Mouse (Mus musculus): ENCODE results near the gene Ssh3. TPM values are rescaled to one million over a fixed set of nuclear protein-coding genes. Genes with fewer than 3 reads are reported as not detected.

The Ssh3 gene
- polyA plus RNA-seq, 1 experiment: 98.0 TPM

DNA sequence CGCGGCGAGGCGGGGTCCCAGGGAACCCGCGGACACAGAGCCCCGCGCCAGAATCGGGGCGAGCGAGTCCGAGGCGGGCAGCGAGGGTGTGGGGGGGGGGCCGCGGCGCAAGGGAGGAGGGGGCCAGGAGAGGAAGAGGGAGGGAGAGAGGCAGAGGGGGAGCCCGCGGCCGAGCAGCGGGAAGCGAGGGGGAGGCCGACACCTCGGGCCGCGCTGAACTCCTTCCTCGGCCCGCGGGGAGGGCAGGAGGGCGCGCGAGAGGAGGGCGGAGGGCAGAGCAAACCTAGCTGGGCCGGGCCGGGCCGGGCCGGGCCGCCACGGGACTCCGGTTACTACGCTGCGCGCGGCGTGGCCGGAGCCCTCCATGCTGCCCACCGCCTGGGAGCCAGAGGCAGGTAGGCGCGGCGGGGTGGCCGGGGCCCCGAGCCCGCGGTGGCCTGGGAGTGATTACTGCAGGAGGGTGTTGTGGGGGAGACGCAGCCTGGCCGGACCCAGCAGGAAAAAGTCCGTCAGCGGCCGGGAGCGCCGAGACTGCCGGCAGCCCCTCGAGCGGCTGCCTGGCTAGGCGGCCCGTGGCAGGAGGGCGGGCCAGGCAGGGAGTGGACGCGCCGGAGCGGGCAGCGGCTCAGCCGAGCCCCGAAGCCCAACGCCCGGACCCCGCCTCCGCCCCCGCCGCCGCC lies 54.1 kb downstream of the Ssh3 start:
- Histone ChIP-seq H3K4me1 (ENCODE audit: control insufficient read depth, insufficient read depth, low read length) (peaks cover 19% of the 10 kb centered on the region), H3K4me3 (replicated peaks; ENCODE audit: extremely low read depth, low read depth, low read length) (peak overlapping the region; percentile 63)
- under 1% methylated on average over 71 of the region's 81 CpGs for WGBS
- TF ChIP-seq CTCF (IDR thresholded peaks at IDR 0.05; ENCODE audit: insufficient read depth, low read length): no peak
- TF ChIP-seq POLR2A (IDR thresholded peaks at IDR 0.05; ENCODE audit: borderline replicate concordance, extremely low read depth, low read depth, low read length): no peak
- no peak for DNase-seq

- peak; percentile 72 for DNase-seq
- Histone ChIP-seq H3K4me1 (ENCODE audit: control insufficient read depth, insufficient read depth, low read length) (peaks cover 19% of the 10 kb centered on the region), H3K4me3 (replicated peaks; ENCODE audit: extremely low read depth, low read depth, low read length) (peak within 1 kb of the TSS; percentile 63)
- TF ChIP-seq CTCF (IDR thresholded peaks at IDR 0.05; ENCODE audit: insufficient read depth, low read length): no peak
- TF ChIP-seq POLR2A (IDR thresholded peaks at IDR 0.05; ENCODE audit: borderline replicate concordance, extremely low read depth, low read depth, low read length): 0 out of 2 replicates have a peak, but pooled peaks have one; percentile 14
- WGBS: under 1% methylated on average over 49 of the region's 49 CpGs
Measured at GRCm38 (mm10) chr19:4214071-4214770, 54.8 kb downstream of the Ssh3 start, which contains the start of the genes Clcf1 and AC109138.7. Gene Clcf1, plus strand, starts transcription at chr19:4214238. Gene AC109138.7, plus strand, starts transcription at chr19:4214357.

GRCm38 (mm10) chr19:4213524-4213974 lies 55.4 kb downstream of the Ssh3 start:
- Histone ChIP-seq H3K4me1 (ENCODE audit: control insufficient read depth, insufficient read depth, low read length) (peaks cover 19% of the 10 kb centered on the region), H3K4me3 (replicated peaks; ENCODE audit: extremely low read depth, low read depth, low read length) (peak overlapping the region; percentile 63)
- TF ChIP-seq CTCF (IDR thresholded peaks at IDR 0.05; ENCODE audit: insufficient read depth, low read length) (no peak), POLR2A (IDR thresholded peaks at IDR 0.05; ENCODE audit: borderline replicate concordance, extremely low read depth, low read depth, low read length) (no peak; the same call in 1 of the 2 replicates)
- no peak for DNase-seq
- 11% methylated on average over 9 of the region's 9 CpGs for WGBS

DNA sequence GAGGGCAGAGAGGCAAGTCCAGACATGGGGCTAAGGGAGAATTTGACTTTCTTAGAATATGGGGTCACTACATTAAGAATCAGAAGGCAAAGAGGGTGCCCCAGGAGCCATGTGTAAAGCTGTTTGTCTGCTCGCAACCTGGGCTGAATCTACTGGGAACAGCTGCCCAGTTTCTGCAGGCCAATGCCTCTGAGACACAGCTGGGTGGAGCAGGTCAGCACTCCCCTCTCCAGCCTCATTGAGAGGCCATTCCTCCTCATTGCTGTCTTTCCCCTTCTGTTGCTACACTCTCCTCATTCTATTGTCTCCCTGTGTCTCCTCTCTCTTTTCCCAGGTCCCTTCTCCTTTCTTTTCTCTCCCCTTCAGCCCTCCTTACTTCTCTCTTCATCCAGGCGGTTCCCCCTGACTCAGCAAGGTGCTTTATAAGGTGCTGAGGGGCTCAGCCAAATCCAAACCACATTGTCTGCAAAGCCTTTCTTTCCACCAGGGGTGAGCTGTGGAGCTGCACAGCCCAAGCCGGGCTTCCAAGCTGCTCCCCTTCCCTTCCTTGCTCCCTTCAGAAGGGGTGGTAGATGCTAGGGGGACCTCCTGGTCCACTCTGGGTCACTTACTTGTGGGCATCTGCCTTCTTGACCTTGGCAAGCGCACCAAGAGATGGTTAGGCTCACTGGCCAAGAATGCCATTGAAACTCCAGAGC lies 56.9 kb downstream of the Ssh3 start:
- H3K4me1 ChIP-seq (ENCODE audit: control insufficient read depth, insufficient read depth, low read length): peaks cover 18% of the 10 kb centered on the region
- DNase-seq: no peak
- H3K4me3 ChIP-seq (replicated peaks; ENCODE audit: extremely low read depth, low read depth, low read length): no peak overlapping the region
- TF ChIP-seq POLR2A (IDR thresholded peaks at IDR 0.05; ENCODE audit: borderline replicate concordance, extremely low read depth, low read depth, low read length) (no peak), CTCF (IDR thresholded peaks at IDR 0.05; ENCODE audit: insufficient read depth, low read length) (no peak)
- WGBS: 85% methylated on average over 4 of the region's 4 CpGs

Other genes with a start within 250 kb of the Ssh3 start
- 480 and 656 TPM in 2 replicates for gene Gstp1, start 231.2 kb downstream of the Ssh3 start, polyA plus RNA-seq (2012; rRNA removed)
- 47.4 and 87.8 TPM in 2 replicates for gene Gstp2, start 223.2 kb downstream of the Ssh3 start, polyA plus RNA-seq (2012; rRNA removed)
- 14.4 and 15.9 TPM in 2 replicates for gene Gstp3, start 209.6 kb downstream of the Ssh3 start, polyA plus RNA-seq (2012; rRNA removed)
- 0.86 and 0.91 TPM in 2 replicates for gene Cabp2, start 187.6 kb downstream of the Ssh3 start, polyA plus RNA-seq (2012; rRNA removed)
- gene Cdk2ap2, start 172.0 kb downstream of the Ssh3 start, polyA plus RNA-seq (2012; rRNA removed): 200 and 245 TPM in 2 replicates
- gene Pitpnm1, start 169.2 kb downstream of the Ssh3 start, polyA plus RNA-seq (2012; rRNA removed): 152 and 163 TPM in 2 replicates
- 108 and 123 TPM in 2 replicates for gene Aip, start 143.3 kb downstream of the Ssh3 start, polyA plus RNA-seq (2012; rRNA removed)
- 0.05 and 0.08 TPM in 2 replicates for gene Gpr152, start 129.4 kb downstream of the Ssh3 start, polyA plus RNA-seq (2012; rRNA removed)
- gene Cabp4, start 125.1 kb downstream of the Ssh3 start, polyA plus RNA-seq (2012; rRNA removed): 0.08 TPM in 1 of 2 replicates, not detected in the other
- 260 and 262 TPM in 2 replicates for gene Coro1b, start 120.6 kb downstream of the Ssh3 start, polyA plus RNA-seq (2012; rRNA removed)
- gene Ptprcap, start 115.6 kb downstream of the Ssh3 start, polyA plus RNA-seq (2012; rRNA removed): 55.0 and 75.4 TPM in 2 replicates
- 35.2 and 51.2 TPM in 2 replicates for gene Rps6kb2, start 105.8 kb downstream of the Ssh3 start, polyA plus RNA-seq (2012; rRNA removed)
- gene Carns1, start 93.7 kb downstream of the Ssh3 start, polyA plus RNA-seq (2012; rRNA removed): 7.9 and 14.4 TPM in 2 replicates
- 23.6 and 24.2 TPM in 2 replicates for gene Tbc1d10c, start 77.9 kb downstream of the Ssh3 start, polyA plus RNA-seq (2012; rRNA removed)
- gene Ppp1ca, start 77.1 kb downstream of the Ssh3 start, polyA plus RNA-seq (2012; rRNA removed): 373 and 384 TPM in 2 replicates
- 32.3 and 36.9 TPM in 2 replicates for gene Rad9a, start 67.5 kb downstream of the Ssh3 start, polyA plus RNA-seq (2012; rRNA removed)
- gene Clcf1, start 54.9 kb downstream of the Ssh3 start, polyA plus RNA-seq (2012; rRNA removed): 34.0 and 42.0 TPM in 2 replicates
- gene AC109138.7, start 54.8 kb downstream of the Ssh3 start, polyA plus RNA-seq (2012; rRNA removed): not detected in 2 replicates
- gene Pold4, start 37.3 kb downstream of the Ssh3 start, polyA plus RNA-seq (2012; rRNA removed): 110 and 112 TPM in 2 replicates
- 7.3 and 8.4 TPM in 2 replicates for gene Ankrd13d, start 14.0 kb upstream of the Ssh3 start, polyA plus RNA-seq (2012; rRNA removed)
- gene Grk2, start 37.0 kb upstream of the Ssh3 start, polyA plus RNA-seq (2012; rRNA removed): 110 and 120 TPM in 2 replicates
- gene Kdm2a, start 129.1 kb upstream of the Ssh3 start, polyA plus RNA-seq (2012; rRNA removed): 71.0 and 80.8 TPM in 2 replicates
- gene Rhod, start 170.3 kb upstream of the Ssh3 start, polyA plus RNA-seq (2012; rRNA removed): 11.4 and 17.5 TPM in 2 replicates
- 0.82 and 2.3 TPM in 2 replicates for gene Syt12, start 208.3 kb upstream of the Ssh3 start, polyA plus RNA-seq (2012; rRNA removed)
- 0.23 and 0.82 TPM in 2 replicates for gene 2010003K11Rik, start 229.4 kb upstream of the Ssh3 start, polyA plus RNA-seq (2012; rRNA removed)
- 52.7 and 62.6 TPM in 2 replicates for gene Pcx, start 241.3 kb upstream of the Ssh3 start, polyA plus RNA-seq (2012; rRNA removed)